Mouse (Mus musculus) limb, embryonic 11.5 days (tissue): ENCODE results near the gene Clic3. TPM values are rescaled to one million over a fixed set of nuclear protein-coding genes. Genes with fewer than 3 reads are reported as not detected.
A peak's percentile ranks its signal among the peaks of the same experiment; 100 is the strongest.

ENCODE experiments used
- ATAC-seq: fragments of 200-750 bp; cut with Nextera tagmentation; 2 replicates; pipeline ENCODE4 v1.8.0; 2017; ENCODE audit warnings: low read depth; ENCODE audit not compliant: insufficient number of reproducible peaks, low FRiP score, low TSS enrichment
- DNase-seq: peaks from one replicate; pipeline ENCODE4 v3.0.0-alpha.2; 2015; ENCODE audit warnings: low spot score
- H3K27ac ChIP-seq: fragments of 300-500 bp; sonication (generic); replicated peaks from 2 replicates; pipeline ENCODE4 v1.5.1; 2014; ENCODE audit warnings: low read depth, mild to moderate bottlenecking, low read length
- H3K27me3 ChIP-seq: fragments of 300-500 bp; sonication (generic); 2 replicates; pipeline ENCODE4 v1.6.1; 2014; ENCODE audit warnings: mild to moderate bottlenecking, low read length, mixed read lengths; ENCODE audit not compliant: control insufficient read depth, insufficient read depth
- H3K36me3 ChIP-seq: fragments of 300-500 bp; sonication (generic); 2 replicates; pipeline ENCODE4 v1.6.1; 2014; ENCODE audit warnings: mild to moderate bottlenecking, low read length, moderate library complexity, mixed read lengths; ENCODE audit not compliant: control insufficient read depth, insufficient read depth
- H3K4me1 ChIP-seq: fragments of 300-500 bp; sonication (generic); 2 replicates; pipeline ENCODE4 v1.6.1; 2014; ENCODE audit warnings: low read length, mixed read lengths; ENCODE audit not compliant: control insufficient read depth, insufficient read depth
- H3K4me2 ChIP-seq: fragments of 300-500 bp; sonication (generic); 2 replicates; pipeline ENCODE4 v1.6.1; 2014; ENCODE audit warnings: low read depth, mild to moderate bottlenecking, moderate library complexity; ENCODE audit not compliant: severe bottlenecking
- H3K4me3 ChIP-seq: fragments of 300-500 bp; sonication (generic); 2 replicates; pipeline ENCODE4 v1.5.1; 2014; ENCODE audit warnings: low read depth, low read length
- H3K9ac ChIP-seq: fragments of 300-500 bp; sonication (generic); 2 replicates; pipeline ENCODE4 v1.6.1; 2014; ENCODE audit warnings: mild to moderate bottlenecking, low read length
- H3K9me3 ChIP-seq: fragments of 300-500 bp; sonication (generic); 2 replicates; pipeline ENCODE4 v1.6.1; 2016; ENCODE audit warnings: low read length; ENCODE audit not compliant: control insufficient read depth
- WGBS: fragments of 180-500 bp; shearing (Covaris S2); extraction: QIAGEN DNeasy Blood & Tissue Kit; methylation state at CpG from one replicate; pipeline ENCODE4 v1.1.7; 2014; 5-methylcytosine and 5-hydroxymethylcytosine counted together
- polyA plus RNA-seq: library from polyadenylated mRNA; unstranded; fragments of >200 nt; fragmentation: Nextera tagmentation; extraction: Ambion mirVana; gene quantifications from 2 replicates; pipeline ENCODE4 v1.2.1, GENCODE M21; 2014

The Clic3 gene
- polyA plus RNA-seq, 1 experiment from 2014 or later: not detected

- H3K4me3 ChIP-seq: no peak overlapping the region
- no peak overlapping the region for H3K4me2 ChIP-seq
- no peak for DNase-seq
- no peaks in the 10 kb centered on the region for H3K27me3 ChIP-seq
- no peaks in the 10 kb centered on the region for H3K9me3 ChIP-seq
- ATAC-seq: no peak
- H3K4me1 ChIP-seq: peaks cover 4% of the 10 kb centered on the region
- no peaks in the 10 kb centered on the region; the same call in 1 of the 2 replicates for H3K36me3 ChIP-seq
- no peak overlapping the region for H3K27ac ChIP-seq
- 74% methylated on average over 5 of the region's 5 CpGs for WGBS
- no peak overlapping the region for H3K9ac ChIP-seq
Measured at GRCm38 (mm10) chr2:25458911-25459310, 2.3 kb downstream of the Clic3 start.

GRCm38 (mm10) chr2:25460135-25460534 lies 3.5 kb downstream of the Clic3 start:
- H3K4me1 ChIP-seq: peaks cover 4% of the 10 kb centered on the region
- 40% methylated on average over 5 of the region's 5 CpGs for WGBS
- ATAC-seq (no peak), DNase-seq (no peak)
- H3K27me3 ChIP-seq: no peaks in the 10 kb centered on the region
- no peaks in the 10 kb centered on the region for H3K9me3 ChIP-seq
- no peak overlapping the region; the same call in 1 of the 2 replicates for H3K27ac ChIP-seq
- peak overlapping the region; percentile 68 for H3K9ac ChIP-seq
- H3K4me3 ChIP-seq: peak overlapping the region; percentile 74
- H3K36me3 ChIP-seq: no peaks in the 10 kb centered on the region; the same call in 1 of the 2 replicates
- H3K4me2 ChIP-seq: peak overlapping the region; percentile 90

- peak within 1 kb of the TSS; percentile 74 for H3K4me3 ChIP-seq
Measured at GRCm38 (mm10) chr2:25460551-25461309, 4.1 kb downstream of the Clic3 start, which contains the start of gene Paxx. TSS of gene Paxx (minus strand) at chr2:25461094.

GRCm38 (mm10) chr2:25461407-25461806 lies 4.8 kb downstream of the Clic3 start:
- 36% methylated on average over 3 of the region's 3 CpGs for WGBS
- DNase-seq (no peak), ATAC-seq (no peak)
- Histone ChIP-seq H3K9ac (0 out of 2 replicates have a peak overlapping the region, but pooled peaks have one; percentile 30), H3K4me3 (peak overlapping the region; percentile 74), H3K4me1 (peaks cover 9% of the 10 kb centered on the region), H3K36me3 (no peaks in the 10 kb centered on the region; the same call in 1 of the 2 replicates), H3K4me2 (peak overlapping the region; percentile 90), H3K9me3 (no peaks in the 10 kb centered on the region), H3K27me3 (no peaks in the 10 kb centered on the region), H3K27ac (no peak overlapping the region)

More at GRCm38 (mm10) chr2:25460551-25461309, 4.1 kb downstream of the Clic3 start, which contains the start of gene Paxx:
- Histone ChIP-seq H3K27me3 (no peaks in the 10 kb centered on the region), H3K36me3 (no peaks in the 10 kb centered on the region; the same call in 1 of the 2 replicates), H3K4me1 (peaks cover 6% of the 10 kb centered on the region), H3K9ac (peak within 1 kb of the TSS; percentile 68), H3K27ac (peak within 1 kb of the TSS; percentile 47; the same call in 1 of the 2 replicates), H3K4me2 (peak within 1 kb of the TSS; percentile 90), H3K9me3 (no peaks in the 10 kb centered on the region)
- ATAC-seq: peak; percentile 83
- WGBS: under 1% methylated on average over 48 of the region's 48 CpGs
- peak; percentile 89 for DNase-seq

GRCm38 (mm10) chr2:25463630-25464029 lies 7.0 kb downstream of the Clic3 start:
- H3K9ac ChIP-seq: no peak overlapping the region
- H3K27ac ChIP-seq: no peak overlapping the region
- ATAC-seq (no peak), DNase-seq (no peak)
- WGBS: 90% methylated on average over 3 of the region's 3 CpGs
- no peaks in the 10 kb centered on the region for H3K27me3 ChIP-seq
- H3K4me2 ChIP-seq: no peak overlapping the region
- H3K9me3 ChIP-seq: no peaks in the 10 kb centered on the region
- H3K4me1 ChIP-seq: peaks cover 9% of the 10 kb centered on the region
- no peaks in the 10 kb centered on the region; the same call in 1 of the 2 replicates for H3K36me3 ChIP-seq
- H3K4me3 ChIP-seq: no peak overlapping the region

GRCm38 (mm10) chr2:25465256-25465655 lies 8.6 kb downstream of the Clic3 start:
- no peaks in the 10 kb centered on the region for H3K36me3 ChIP-seq
- H3K27ac ChIP-seq: no peak overlapping the region
- H3K4me3 ChIP-seq: no peak overlapping the region
- no peak for ATAC-seq
- no peaks in the 10 kb centered on the region for H3K27me3 ChIP-seq
- no peak for DNase-seq
- peaks cover 5% of the 10 kb centered on the region for H3K4me1 ChIP-seq
- no peak overlapping the region for H3K4me2 ChIP-seq
- H3K9ac ChIP-seq: no peak overlapping the region
- 82% methylated on average over 2 of the region's 2 CpGs for WGBS
- no peaks in the 10 kb centered on the region for H3K9me3 ChIP-seq

- DNase-seq: no peak
- Histone ChIP-seq H3K36me3 (no peaks in the 10 kb centered on the region), H3K4me1 (peaks cover 5% of the 10 kb centered on the region; the same call in 1 of the 2 replicates), H3K4me2 (no peak overlapping the region), H3K9me3 (no peaks in the 10 kb centered on the region), H3K27me3 (no peaks in the 10 kb centered on the region), H3K9ac (0 out of 2 replicates have a peak overlapping the region, but pooled peaks have one; percentile 14), H3K4me3 (no peak overlapping the region), H3K27ac (no peak overlapping the region; the same call in 1 of the 2 replicates)
- ATAC-seq: no peak
- 47% methylated on average over 10 of the region's 10 CpGs for WGBS
Measured at GRCm38 (mm10) chr2:25465816-25466635, 9.4 kb downstream of the Clic3 start.

GRCm38 (mm10) chr2:25467606-25468303 lies 11.1 kb downstream of the Clic3 start:
- no peak overlapping the region for H3K4me2 ChIP-seq
- H3K36me3 ChIP-seq: no peaks in the 10 kb centered on the region
- peaks cover 5% of the 10 kb centered on the region; the same call in 1 of the 2 replicates for H3K4me1 ChIP-seq
- no peaks in the 10 kb centered on the region for H3K9me3 ChIP-seq
- no peak for DNase-seq
- 80% methylated on average over 14 of the region's 14 CpGs for WGBS
- no peaks in the 10 kb centered on the region for H3K27me3 ChIP-seq
- no peak overlapping the region for H3K9ac ChIP-seq
- no peak for ATAC-seq
- H3K27ac ChIP-seq: no peak overlapping the region
- H3K4me3 ChIP-seq: no peak overlapping the region
